Mouse (Mus musculus) midbrain, embryonic 16.5 days (tissue): ENCODE measurements around the gene Piezo1. TPM values are rescaled to one million over a fixed set of nuclear protein-coding genes. Genes with fewer than 3 reads are reported as not detected.

Experiments used
- ATAC-seq: fragments of 200-750 bp; cut with Nextera tagmentation; 2 replicates; pipeline ENCODE4 v1.8.0; 2017; ENCODE audit warnings: moderate TSS enrichment
- H3K27ac ChIP-seq: fragments of 300-500 bp; sonication (generic); 2 replicates; pipeline ENCODE4 v1.5.1; 2014; ENCODE audit warnings: mild to moderate bottlenecking, low read length, mixed read lengths
- H3K27me3 ChIP-seq: fragments of 300-500 bp; sonication (generic); 2 replicates; pipeline ENCODE4 v1.6.1; 2014; ENCODE audit warnings: low read depth, low read length, mixed read lengths; ENCODE audit not compliant: control insufficient read depth, insufficient read depth
- H3K36me3 ChIP-seq: fragments of 300-500 bp; sonication (generic); 2 replicates; pipeline ENCODE4 v1.6.1; 2014; ENCODE audit warnings: mild to moderate bottlenecking, low read length, moderate library complexity, mixed read lengths; ENCODE audit not compliant: control insufficient read depth, insufficient read depth
- H3K4me1 ChIP-seq: fragments of 300-500 bp; sonication (generic); 2 replicates; pipeline ENCODE4 v1.6.1; 2014; ENCODE audit warnings: mild to moderate bottlenecking, low read length, mixed read lengths; ENCODE audit not compliant: control insufficient read depth, insufficient read depth
- H3K4me2 ChIP-seq: fragments of 300-500 bp; sonication (generic); 2 replicates; pipeline ENCODE4 v1.6.1; 2014; ENCODE audit warnings: mild to moderate bottlenecking, low read length, mixed read lengths
- H3K4me3 ChIP-seq: fragments of 300-500 bp; sonication (generic); 2 replicates; pipeline ENCODE4 v1.5.1; 2014; ENCODE audit warnings: low read depth, mild to moderate bottlenecking, low read length, moderate library complexity, mixed read lengths
- H3K9ac ChIP-seq: fragments of 300-500 bp; sonication (generic); 2 replicates; pipeline ENCODE4 v1.6.1; 2014; ENCODE audit warnings: low read depth, low read length, mixed read lengths
- H3K9me3 ChIP-seq: fragments of 300-500 bp; sonication (generic); replicated peaks from 2 replicates; pipeline ENCODE4 v1.6.1; 2014; ENCODE audit warnings: mild to moderate bottlenecking, low read length, mixed read lengths; ENCODE audit not compliant: control insufficient read depth, poor library complexity, severe bottlenecking
- WGBS: fragments of 180-500 bp; shearing (Covaris S2); extraction: QIAGEN DNeasy Blood & Tissue Kit; methylation state at CpG from one replicate; pipeline ENCODE4 v1.1.7; 2014; 5-methylcytosine and 5-hydroxymethylcytosine counted together
- polyA plus RNA-seq: library from polyadenylated mRNA; unstranded; fragments of >200 nt; fragmentation: Nextera tagmentation; extraction: Ambion mirVana; gene quantifications from 2 replicates; pipeline ENCODE4 v1.2.1, GENCODE M21; 2015

Piezo1 gene
- polyA plus RNA-seq, 1 experiment from 2014 or later, result 1.8 TPM

- ATAC-seq, result no peak; the same call in 1 of the 2 replicates
- no peaks in the 10 kb centered on the region for H3K27me3 ChIP-seq
- peak overlapping the region; percentile 79 for H3K9ac ChIP-seq
- WGBS, result 17% methylated on average over 16 of the region's 16 CpGs
- peaks cover 21% of the 10 kb centered on the region for H3K4me1 ChIP-seq
- H3K4me2 ChIP-seq, result peak overlapping the region; percentile 99
- H3K4me3 ChIP-seq, result peak overlapping the region; percentile 69
- H3K27ac ChIP-seq, result no peak overlapping the region
- no peaks in the 10 kb centered on the region for H3K9me3 ChIP-seq
- peaks cover 21% of the 10 kb centered on the region for H3K36me3 ChIP-seq
Observed at GRCm38 (mm10) chr8:122474951-122475560, 76.1 kb downstream of the Piezo1 start.

GRCm38 (mm10) chr8:122473911-122474421, 77.2 kb downstream of the Piezo1 start:
- H3K36me3 ChIP-seq, result peaks cover 13% of the 10 kb centered on the region
- H3K4me1 ChIP-seq, result peaks cover 21% of the 10 kb centered on the region
- no peak for ATAC-seq
- no peaks in the 10 kb centered on the region for H3K27me3 ChIP-seq
- H3K9me3 ChIP-seq, result no peaks in the 10 kb centered on the region
- H3K9ac ChIP-seq, result no peak overlapping the region
- no peak overlapping the region for H3K27ac ChIP-seq
- no peak overlapping the region for H3K4me3 ChIP-seq
- H3K4me2 ChIP-seq, result no peak overlapping the region
- WGBS, result 93% methylated on average over 8 of the region's 8 CpGs

GRCm38 (mm10) chr8:122470691-122471090, 80.4 kb downstream of the Piezo1 start:
- peaks cover 14% of the 10 kb centered on the region for H3K4me1 ChIP-seq
- no peak overlapping the region for H3K27ac ChIP-seq
- H3K9ac ChIP-seq, result no peak overlapping the region
- 82% methylated on average over 5 of the region's 5 CpGs for WGBS
- no peak for ATAC-seq
- no peaks in the 10 kb centered on the region for H3K27me3 ChIP-seq
- H3K36me3 ChIP-seq, result peaks cover 28% of the 10 kb centered on the region
- H3K4me3 ChIP-seq, result no peak overlapping the region
- H3K4me2 ChIP-seq, result no peak overlapping the region
- H3K9me3 ChIP-seq, result no peaks in the 10 kb centered on the region

GRCm38 (mm10) chr8:122469965-122470364, 81.2 kb downstream of the Piezo1 start:
- Histone ChIP-seq H3K9ac (no peak overlapping the region), H3K4me1 (peaks cover 12% of the 10 kb centered on the region), H3K36me3 (peaks cover 32% of the 10 kb centered on the region), H3K9me3 (no peaks in the 10 kb centered on the region), H3K4me3 (no peak overlapping the region), H3K4me2 (no peak overlapping the region), H3K27me3 (no peaks in the 10 kb centered on the region), H3K27ac (no peak overlapping the region)
- ATAC-seq, result no peak
- WGBS, result 86% methylated on average over 10 of the region's 10 CpGs

- WGBS, result 87% methylated on average over 6 of the region's 6 CpGs
- H3K27me3 ChIP-seq, result no peaks in the 10 kb centered on the region
- no peak overlapping the region for H3K9ac ChIP-seq
- H3K27ac ChIP-seq, result no peak overlapping the region
- peaks cover 32% of the 10 kb centered on the region for H3K36me3 ChIP-seq
- H3K4me3 ChIP-seq, result no peak overlapping the region
- peaks cover 6% of the 10 kb centered on the region; the same call in 1 of the 2 replicates for H3K4me1 ChIP-seq
- ATAC-seq, result no peak
- H3K9me3 ChIP-seq, result no peaks in the 10 kb centered on the region
- H3K4me2 ChIP-seq, result no peak overlapping the region
Observed at GRCm38 (mm10) chr8:122469407-122469806, 81.7 kb downstream of the Piezo1 start.

GRCm38 (mm10) chr8:122467816-122468215, 83.3 kb downstream of the Piezo1 start:
- no peak overlapping the region for H3K27ac ChIP-seq
- H3K36me3 ChIP-seq, result peaks cover 28% of the 10 kb centered on the region
- no peaks in the 10 kb centered on the region for H3K9me3 ChIP-seq
- no peaks in the 10 kb centered on the region for H3K27me3 ChIP-seq
- 90% methylated on average over 13 of the region's 13 CpGs for WGBS
- no peaks in the 10 kb centered on the region for H3K4me1 ChIP-seq
- H3K4me2 ChIP-seq, result no peak overlapping the region
- no peak for ATAC-seq
- no peak overlapping the region for H3K9ac ChIP-seq
- no peak overlapping the region for H3K4me3 ChIP-seq

GRCm38 (mm10) chr8:122464985-122465384, 86.1 kb downstream of the Piezo1 start:
- peaks cover 11% of the 10 kb centered on the region for H3K4me1 ChIP-seq
- no peak overlapping the region for H3K4me3 ChIP-seq
- peaks cover 23% of the 10 kb centered on the region for H3K27me3 ChIP-seq
- H3K36me3 ChIP-seq, result peaks cover 25% of the 10 kb centered on the region
- H3K9ac ChIP-seq, result no peak overlapping the region
- WGBS, result 82% methylated on average over 7 of the region's 7 CpGs
- no peak for ATAC-seq
- no peak overlapping the region for H3K27ac ChIP-seq
- no peak overlapping the region for H3K4me2 ChIP-seq
- H3K9me3 ChIP-seq, result no peaks in the 10 kb centered on the region

- Histone ChIP-seq H3K4me3 (no peak overlapping the region), H3K4me2 (no peak overlapping the region), H3K36me3 (peaks cover 24% of the 10 kb centered on the region), H3K27me3 (peaks cover 32% of the 10 kb centered on the region), H3K27ac (no peak overlapping the region), H3K9ac (no peak overlapping the region), H3K9me3 (no peaks in the 10 kb centered on the region), H3K4me1 (peaks cover 11% of the 10 kb centered on the region)
- WGBS, result 71% methylated on average over 12 of the region's 12 CpGs
- ATAC-seq, result no peak
Observed at GRCm38 (mm10) chr8:122463651-122464640, 87.2 kb downstream of the Piezo1 start.

- Histone ChIP-seq H3K9ac (no peak overlapping the region), H3K27me3 (peaks cover 37% of the 10 kb centered on the region), H3K4me1 (peaks cover 11% of the 10 kb centered on the region), H3K4me3 (no peak overlapping the region), H3K36me3 (peaks cover 16% of the 10 kb centered on the region), H3K9me3 (no peaks in the 10 kb centered on the region), H3K27ac (no peak overlapping the region), H3K4me2 (no peak overlapping the region)
- ATAC-seq, result no peak
- 63% methylated on average over 8 of the region's 8 CpGs for WGBS
Observed at GRCm38 (mm10) chr8:122462510-122462909, 88.6 kb downstream of the Piezo1 start.
